Mouse (Mus musculus) gastrocnemius, postnatal 10 days (tissue): ENCODE results near the gene Efnb2. TPM values are rescaled to one million over a fixed set of nuclear protein-coding genes. Genes with fewer than 3 reads are reported as not detected.

ENCODE experiments used
- DNase-seq: peaks from one replicate; pipeline ENCODE4 v3.0.0; 2021; ENCODE audit warnings: mixed read lengths
- microRNA-seq, 2 experiments: library from miRNA; unstranded; fragments of <30 nt; microRNA quantifications; one replicate each; pipeline ENCODE4 v1.2.0; 2021
- total RNA-seq, 2 experiments: library from RNA; stranded (reverse); gene quantifications; 2 replicates each; pipeline ENCODE4 v1.2.3; 2021

The Efnb2 gene
- total RNA-seq, 2 experiments from 2014 or later, result 12.8 to 16.9 TPM

DNA sequence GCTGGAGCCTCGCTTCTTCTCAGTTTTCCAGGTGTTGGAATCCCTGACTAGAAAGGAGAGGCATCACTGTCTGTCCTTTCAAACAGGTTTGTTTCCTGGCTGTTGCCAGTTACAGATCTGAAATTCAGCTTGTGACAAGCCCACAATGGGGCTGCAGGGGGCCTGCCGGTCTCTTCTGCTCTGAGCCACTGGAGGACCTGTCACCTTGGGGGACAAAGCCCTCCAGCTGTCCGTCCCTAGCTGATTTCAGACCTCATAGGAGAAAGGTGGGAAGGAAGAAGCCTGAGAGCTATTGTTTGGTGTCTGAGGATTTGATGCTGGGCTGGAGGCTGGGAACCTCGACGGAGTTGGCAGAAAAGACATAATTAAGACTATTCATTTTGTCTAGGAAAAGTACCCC is 88.8 kb downstream of the Efnb2 start:
- DNase-seq, result no peak

DNA sequence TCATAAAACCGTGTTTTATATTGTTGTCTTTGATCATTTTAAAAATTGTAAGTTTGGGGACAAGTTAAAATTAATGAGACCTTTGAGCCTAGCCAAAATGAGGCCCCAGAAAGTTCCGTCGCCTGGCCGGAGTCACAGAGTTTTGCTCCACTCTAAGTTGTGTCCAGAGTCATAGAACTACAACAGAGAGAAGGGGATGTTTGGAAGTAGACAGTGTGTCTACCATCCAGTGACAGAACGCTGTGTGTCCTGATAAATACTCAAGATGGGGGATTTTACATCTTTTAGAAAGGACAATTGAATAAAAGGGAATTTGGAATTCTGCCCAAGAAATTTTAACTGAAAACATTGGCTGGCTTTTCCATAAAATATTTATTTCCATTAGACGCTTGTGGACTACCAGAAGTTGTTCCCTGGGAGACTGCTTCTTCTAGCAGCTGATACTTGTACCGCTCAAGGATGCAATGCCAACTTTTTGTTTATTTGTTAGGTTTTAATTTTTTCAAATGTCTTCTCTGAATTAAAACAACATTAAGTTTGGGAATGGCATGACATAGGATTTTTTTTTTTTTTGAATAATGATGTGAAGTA is 89.3 kb downstream of the Efnb2 start:
- no peak for DNase-seq

DNA sequence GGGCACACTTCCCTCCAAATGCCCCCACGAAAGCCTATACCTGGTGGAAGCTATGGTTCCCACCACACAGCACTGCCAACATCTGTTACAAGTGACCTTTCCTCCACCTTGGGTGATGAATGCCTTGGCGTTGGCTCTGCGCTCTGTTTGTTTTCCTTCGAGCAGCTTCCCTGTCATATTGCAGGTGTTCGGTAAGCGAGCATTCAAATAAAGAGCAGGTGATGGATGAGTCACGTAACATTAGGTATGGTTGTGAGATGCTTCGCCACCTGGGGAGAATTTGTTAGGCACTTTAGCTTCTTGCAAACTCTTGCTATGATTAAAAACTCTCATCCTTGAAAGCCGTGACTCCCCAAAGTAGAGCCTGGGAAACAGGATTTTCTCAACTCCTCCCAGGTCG is 91.8 kb downstream of the Efnb2 start:
- DNase-seq, result no peak

DNA sequence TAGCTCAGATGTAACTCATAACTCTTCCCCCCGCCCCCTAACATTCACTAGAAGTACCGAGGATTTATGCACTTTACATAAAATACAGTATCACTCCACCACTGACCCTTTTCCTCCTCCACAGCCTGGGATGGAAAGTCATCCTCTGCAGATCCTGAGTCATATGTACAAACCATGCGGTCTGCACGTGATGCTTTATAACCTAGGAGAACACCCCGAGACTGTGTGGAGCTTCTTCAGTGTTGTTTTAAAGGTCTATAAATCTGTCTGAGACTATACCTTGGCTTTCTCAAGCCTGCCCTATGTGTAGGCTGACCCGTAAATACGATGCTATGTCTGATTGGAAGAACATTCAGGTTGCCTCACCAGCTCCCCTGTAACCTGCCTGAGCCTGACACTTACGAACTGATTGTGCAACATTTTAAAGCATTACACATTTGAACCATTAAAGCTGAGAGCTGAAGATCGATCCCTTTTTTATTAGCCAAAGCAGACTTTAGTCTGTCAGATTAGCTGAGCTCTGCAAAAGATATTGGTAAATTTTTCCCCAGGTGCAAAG is 92.7 kb downstream of the Efnb2 start:
- DNase-seq, result no peak

Small RNA genes lying within 50 kb of the gene (microRNA-seq; reads per million reads assigned to microRNA genes)
- gene Mir7654, result 0.50 to 0.95 reads per million in 2 experiments

Other genes starting within 250 kb of the Efnb2 start
- gene Arglu1, start 29.3 kb upstream of the Efnb2 start, total RNA-seq, result 10 to 100 TPM; 33.5 to 46.7 TPM